ENCODE assay signal across 25 mouse cellular contexts in the genomic region with DNA sequence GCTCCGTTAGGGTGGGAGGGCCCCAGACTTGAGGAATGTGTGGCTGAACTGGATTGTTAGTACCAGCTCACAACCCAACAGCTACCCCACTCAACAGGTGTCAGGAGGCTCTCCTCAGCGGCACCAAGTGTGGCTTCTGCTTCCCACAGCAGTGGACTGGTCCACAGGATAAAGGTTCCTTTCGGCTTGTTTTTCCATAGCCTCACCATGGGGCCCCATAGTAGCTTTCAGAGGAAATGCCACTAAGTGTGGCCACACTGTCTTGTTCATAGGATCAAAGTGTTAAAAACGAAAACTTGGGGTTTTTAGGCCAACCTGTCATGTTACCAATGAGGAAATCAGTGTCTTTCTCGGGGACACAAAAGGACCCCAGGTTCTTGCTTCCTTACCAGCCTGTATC. TPM values are rescaled to one million over a fixed set of nuclear protein-coding genes. Genes with fewer than 3 reads are reported as not detected.
DNase-seq lines count a peak whose midpoint lies in the region; ATAC-seq and TF ChIP-seq lines count a peak whose summit lies in the region.
"Had no signal": no experiment of that assay in that cellular context is flagged by ENCODE, and none has a peak within 500 bp of the region (broad histone marks: within the 10 kb centered on the region; RNA-seq: fewer than 3 reads in every experiment).

No protein-coding gene starts in this region.

- ATAC-seq in intestine, embryonic 15.5 days, result no peak
- no peak for ATAC-seq in intestine, postnatal 0 days
- ATAC-seq: forebrain, embryonic 14.5 days; forebrain, embryonic 16.5 days had no signal

- no peak overlapping the region for H3K9ac ChIP-seq in intestine, embryonic 15.5 days
- no peak overlapping the region for H3K9ac ChIP-seq in intestine, postnatal 0 days (ENCODE audit: low read depth, low read length)
- H3K9ac ChIP-seq: embryonic facial prominence, embryonic 13.5 days; embryonic facial prominence, embryonic 15.5 days; forebrain, embryonic 12.5 days had no signal

- no peak overlapping the region for H3K4me2 ChIP-seq in intestine, embryonic 15.5 days (replicated peaks)
- no peak overlapping the region for H3K4me2 ChIP-seq in intestine, postnatal 0 days (replicated peaks; ENCODE audit: low read depth)
- H3K4me2 ChIP-seq: embryonic facial prominence, embryonic 13.5 days; embryonic facial prominence, embryonic 15.5 days; forebrain, embryonic 12.5 days had no signal

- H3K4me3 ChIP-seq in intestine, embryonic 15.5 days (replicated peaks), result no peak overlapping the region
- H3K4me3 ChIP-seq in intestine, postnatal 0 days (ENCODE audit: low read depth, low read length), result no peak overlapping the region
- H3K4me3 ChIP-seq: embryonic facial prominence, embryonic 13.5 days; embryonic facial prominence, embryonic 15.5 days; erythroblast, embryonic 14.5 days; forebrain, embryonic 10.5 days; forebrain, embryonic 12.5 days had no signal

- no peak for TF ChIP-seq CTCF in intestine, postnatal 0 days (IDR thresholded peaks at IDR 0.05; ENCODE audit: low read depth)

- H3K4me1 ChIP-seq in intestine, embryonic 15.5 days (replicated peaks), result peaks cover 6% of the 10 kb centered on the region
- 0 out of 2 replicates have a peak, but pooled peaks cover 5% of the 10 kb centered on the region for H3K4me1 ChIP-seq in intestine, postnatal 0 days (replicated peaks; ENCODE audit: control insufficient read depth, insufficient read depth, low read length)
- H3K4me1 ChIP-seq: embryonic facial prominence, embryonic 15.5 days; forebrain, embryonic 12.5 days had no signal

- H3K27ac ChIP-seq in intestine, embryonic 15.5 days, result 0 out of 2 replicates have a peak overlapping the region, but pooled peaks have one; percentile 20
- H3K27ac ChIP-seq in intestine, postnatal 0 days (ENCODE audit: low read depth, low read length), result peak overlapping the region; percentile 15
- H3K27ac ChIP-seq: embryonic facial prominence, embryonic 13.5 days; embryonic facial prominence, embryonic 15.5 days; forebrain, embryonic 10.5 days; forebrain, embryonic 12.5 days had no signal

- H3K27me3 ChIP-seq in intestine, embryonic 15.5 days (replicated peaks), result no peaks in the 10 kb centered on the region
- no peaks in the 10 kb centered on the region for H3K27me3 ChIP-seq in intestine, postnatal 0 days (replicated peaks; ENCODE audit: control insufficient read depth, insufficient read depth, low read length)
- H3K27me3 ChIP-seq: embryonic facial prominence, embryonic 13.5 days; embryonic facial prominence, embryonic 15.5 days; forebrain, embryonic 12.5 days had no signal

- no peaks in the 10 kb centered on the region for H3K9me3 ChIP-seq in intestine, embryonic 15.5 days
- H3K9me3 ChIP-seq in intestine, postnatal 0 days (ENCODE audit: control insufficient read depth), result no peaks in the 10 kb centered on the region
- H3K9me3 ChIP-seq: embryonic facial prominence, embryonic 13.5 days; embryonic facial prominence, embryonic 15.5 days; forebrain, embryonic 10.5 days; forebrain, embryonic 12.5 days had no signal

- DNase-seq in heart, adult 11 months, result peak; percentile 79
- no peak for DNase-seq in heart, adult 18-20 months
- DNase-seq in CD4-positive helper T cell, adult 2 months (ENCODE audit: low read depth, low spot score), result peak; percentile 51
- no peak for DNase-seq in cerebellum, postnatal 36 days
- DNase-seq in lung, postnatal 36 days, result no peak
- DNase-seq: adrenal gland, adult 8-10 months; adrenal gland, postnatal 14 days; adrenal gland, postnatal 36 days; B cell, adult 2 months; cerebellum, adult 11-12 months; cerebellum, adult 2 months; cerebellum, adult 9-10 months; cerebellum, postnatal 10 days; cerebellum, postnatal 25 days; embryo, embryonic 11 days had no signal

- no peaks in the 10 kb centered on the region for H3K36me3 ChIP-seq in intestine, embryonic 15.5 days
- H3K36me3 ChIP-seq in intestine, postnatal 0 days (ENCODE audit: control insufficient read depth, insufficient read depth), result no peaks in the 10 kb centered on the region
- H3K36me3 ChIP-seq: embryonic facial prominence, embryonic 13.5 days; embryonic facial prominence, embryonic 15.5 days; forebrain, embryonic 10.5 days; forebrain, embryonic 12.5 days had no signal

- 82% methylated on average over 5 of the region's 5 CpGs for WGBS in intestine, embryonic 15.5 days
- WGBS in intestine, postnatal 0 days, result 64% methylated on average over 5 of the region's 5 CpGs

RNA-seq across cellular contexts. Expression of a gene that starts 10.0 kb away (rescaled TPM):
- total RNA-seq in heart, adult 18-20 months (2021), result 1 to 10 TPM; 1.1 to 1.9 TPM
- polyA plus RNA-seq in intestine, embryonic 15.5 days (2015; fragmentation: Nextera tagmentation; extraction: Ambion mirVana), result 2.6 and 2.9 TPM in 2 replicates
- 2.5 and 3.0 TPM in 2 replicates for polyA plus RNA-seq in intestine, postnatal 0 days (2015; fragmentation: Nextera tagmentation; extraction: Ambion mirVana)

RNA-seq across cellular contexts. Expression of a gene that starts 49.9 kb away (rescaled TPM):
- total RNA-seq in heart, adult 18-20 months (2021), result 1 to 10 TPM; 2.2 to 3.2 TPM
- polyA plus RNA-seq in intestine, embryonic 15.5 days (2015; fragmentation: Nextera tagmentation; extraction: Ambion mirVana), result 2.3 and 2.4 TPM in 2 replicates
- 12.2 and 14.9 TPM in 2 replicates for polyA plus RNA-seq in intestine, postnatal 0 days (2015; fragmentation: Nextera tagmentation; extraction: Ambion mirVana)
- total RNA-seq: MEL had no signal
- polyA plus RNA-seq: erythroblast, embryonic 14.5 days had no signal

Comparison
In these comparisons a context has a peak if more than half of its experiments do, and no peak if none do; other contexts are left out.
1. DNase-seq: peak in heart, adult 11 months (single experiment) and CD4-positive helper T cell, adult 2 months (single experiment); none in heart, adult 18-20 months (0 of 2), cerebellum, postnatal 36 days (0 of 2) and lung, postnatal 36 days (single experiment).